Mouse (Mus musculus): ENCODE data around the gene Nenf. TPM values are rescaled to one million over a fixed set of nuclear protein-coding genes. Genes with fewer than 3 reads are reported as not detected.

Gene Nenf
- polyA plus RNA-seq, 1 experiment from 2014 or later = 157 TPM

- Histone ChIP-seq H3K4me1 (ENCODE audit: control insufficient read depth in 2 of 2, insufficient read depth in 2 of 2, low read length in 2 of 2) (peaks cover 33 to 39% of the 10 kb centered on the region in 2 experiments), H3K36me3 (ENCODE audit: control insufficient read depth, insufficient read depth, low read length) (no peaks in the 10 kb centered on the region), H3K4me3 (ENCODE audit: control insufficient read depth in 1 of 2, insufficient read depth in 1 of 2, low read depth in 1 of 2, low read length in 2 of 2) (no peak overlapping the region), H3K27me3 (ENCODE audit: control insufficient read depth, insufficient read depth, low read length) (no peaks in the 10 kb centered on the region), H3K9me3 (ENCODE audit: control insufficient read depth, low read length) (no peaks in the 10 kb centered on the region), H3K9ac (ENCODE audit: low read length) (0 out of 2 replicates have a peak overlapping the region, but pooled peaks have one; percentile 21), H3K27ac (replicated peaks in 1 of 2; ENCODE audit: control insufficient read depth in 1 of 2, insufficient read depth in 1 of 2, low read depth in 2 of 2, low read length in 2 of 2) (peak overlapping the region; percentile 3 to 61; a peak in 3 of 4 replicates), H3K4me2 (ENCODE audit: low read length) (0 out of 2 replicates have a peak overlapping the region, but pooled peaks have one; percentile 22)
- 19% methylated on average over 5 of the region's 5 CpGs for WGBS
- ATAC-seq (ENCODE audit: insufficient number of reproducible peaks, insufficient read depth, low FRiP score, low read depth) = peak; percentile 55
These were observed 21.5 kb downstream of the Nenf start for GRCm38 (mm10) chr1:191296445-191296844.

GRCm38 (mm10) chr1:191295784-191296183 is 22.2 kb downstream of the Nenf start:
- Histone ChIP-seq H3K27ac (replicated peaks in 1 of 2; ENCODE audit: control insufficient read depth in 1 of 2, insufficient read depth in 1 of 2, low read depth in 2 of 2, low read length in 2 of 2) (peak overlapping the region; percentile 3 to 61; a peak in 2 of 4 replicates), H3K4me3 (ENCODE audit: control insufficient read depth in 1 of 2, insufficient read depth in 1 of 2, low read depth in 1 of 2, low read length in 2 of 2) (no peak overlapping the region), H3K36me3 (ENCODE audit: control insufficient read depth, insufficient read depth, low read length) (no peaks in the 10 kb centered on the region), H3K4me2 (ENCODE audit: low read length) (no peak overlapping the region), H3K27me3 (ENCODE audit: control insufficient read depth, insufficient read depth, low read length) (no peaks in the 10 kb centered on the region), H3K9me3 (ENCODE audit: control insufficient read depth, low read length) (no peaks in the 10 kb centered on the region), H3K9ac (ENCODE audit: low read length) (no peak overlapping the region), H3K4me1 (ENCODE audit: control insufficient read depth in 2 of 2, insufficient read depth in 2 of 2, low read length in 2 of 2) (peaks cover 33 to 39% of the 10 kb centered on the region in 2 experiments)
- WGBS = 23% methylated on average over 3 of the region's 3 CpGs
- ATAC-seq (ENCODE audit: insufficient number of reproducible peaks, insufficient read depth, low FRiP score, low read depth) = no peak

DNA sequence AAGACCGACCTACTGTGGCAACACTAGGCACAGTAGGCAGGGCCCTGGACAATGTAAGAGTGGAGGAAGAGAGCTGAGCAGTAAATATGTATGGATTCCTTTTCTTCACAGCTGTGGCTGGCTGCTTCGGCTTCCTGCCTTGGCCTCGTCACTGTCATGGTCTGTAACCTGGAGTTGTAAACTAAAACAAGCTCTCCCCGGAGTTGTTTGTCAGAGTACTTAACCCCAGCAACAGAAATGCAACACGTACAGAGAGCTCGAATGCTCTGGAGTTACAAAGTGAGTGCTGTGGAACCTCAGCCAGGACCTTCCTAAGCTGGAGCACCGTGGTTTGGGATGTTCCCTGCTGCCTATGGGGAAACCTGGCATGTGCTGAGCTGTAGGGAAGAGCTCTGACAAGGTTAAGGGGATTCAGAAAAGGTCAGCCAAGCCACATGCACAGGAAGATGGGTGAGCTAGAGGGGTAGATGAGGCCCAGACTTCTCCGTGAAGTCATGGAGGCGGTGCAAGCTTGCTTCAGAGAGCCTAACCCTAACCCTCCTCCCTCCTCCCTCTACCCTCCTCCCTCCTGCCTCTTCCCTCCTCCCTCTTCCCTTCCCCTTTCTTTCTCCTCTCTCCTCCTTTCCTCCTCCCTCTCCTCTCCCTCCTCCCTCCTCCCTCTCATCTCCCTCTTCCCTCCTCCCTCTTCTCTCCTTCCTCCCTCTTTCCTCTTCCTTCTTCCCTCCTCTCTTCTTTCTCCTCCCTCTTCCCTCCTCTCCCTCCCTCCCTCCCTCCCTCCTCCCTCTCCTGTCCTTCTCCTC is 23.8 kb downstream of the Nenf start:
- no peaks in the 10 kb centered on the region for H3K27me3 ChIP-seq (ENCODE audit: control insufficient read depth, insufficient read depth, low read length)
- H3K36me3 ChIP-seq (ENCODE audit: control insufficient read depth, insufficient read depth, low read length) = no peaks in the 10 kb centered on the region
- H3K4me3 ChIP-seq (ENCODE audit: control insufficient read depth in 1 of 2, insufficient read depth in 1 of 2, low read depth in 1 of 2, low read length in 2 of 2) = no peak overlapping the region
- WGBS = 56% methylated on average over 9 of the region's 9 CpGs
- no peaks in the 10 kb centered on the region for H3K9me3 ChIP-seq (ENCODE audit: control insufficient read depth, low read length)
- H3K4me2 ChIP-seq (ENCODE audit: low read length) = no peak overlapping the region
- H3K27ac ChIP-seq (replicated peaks in 1 of 2; ENCODE audit: control insufficient read depth in 1 of 2, insufficient read depth in 1 of 2, low read depth in 2 of 2, low read length in 2 of 2) = no peak overlapping the region
- H3K4me1 ChIP-seq (ENCODE audit: control insufficient read depth in 2 of 2, insufficient read depth in 2 of 2, low read length in 2 of 2) = peaks cover 27 to 31% of the 10 kb centered on the region in 2 experiments
- no peak for ATAC-seq (ENCODE audit: insufficient number of reproducible peaks, insufficient read depth, low FRiP score, low read depth)
- H3K9ac ChIP-seq (ENCODE audit: low read length) = no peak overlapping the region

DNA sequence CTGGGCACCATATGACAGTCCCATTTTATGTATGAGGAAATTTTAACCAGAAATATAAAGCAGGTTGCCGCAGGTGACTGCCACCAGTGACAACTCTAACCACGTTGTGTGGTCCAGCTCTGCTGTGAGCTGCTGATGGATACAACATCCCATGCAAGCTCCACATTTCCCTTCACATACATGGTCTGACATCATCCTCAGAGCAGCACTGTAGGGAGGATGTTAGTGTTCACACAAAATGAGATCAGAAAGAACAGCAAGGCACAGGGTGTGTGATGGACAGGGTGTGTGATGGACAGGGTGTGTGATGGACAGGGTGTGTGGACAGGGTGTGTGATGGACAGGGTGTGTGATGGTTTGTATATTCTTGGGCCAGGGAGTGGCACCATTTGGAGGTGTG is 24.9 kb downstream of the Nenf start:
- peaks cover 18 to 23% of the 10 kb centered on the region in 2 experiments for H3K4me1 ChIP-seq (ENCODE audit: control insufficient read depth in 2 of 2, insufficient read depth in 2 of 2, low read length in 2 of 2)
- H3K9ac ChIP-seq (ENCODE audit: low read length) = no peak overlapping the region
- no peak overlapping the region for H3K4me3 ChIP-seq (ENCODE audit: control insufficient read depth in 1 of 2, insufficient read depth in 1 of 2, low read depth in 1 of 2, low read length in 2 of 2)
- no peak for ATAC-seq (ENCODE audit: insufficient number of reproducible peaks, insufficient read depth, low FRiP score, low read depth)
- no peaks in the 10 kb centered on the region for H3K36me3 ChIP-seq (ENCODE audit: control insufficient read depth, insufficient read depth, low read length)
- no peak overlapping the region for H3K4me2 ChIP-seq (ENCODE audit: low read length)
- H3K27me3 ChIP-seq (ENCODE audit: control insufficient read depth, insufficient read depth, low read length) = no peaks in the 10 kb centered on the region
- H3K9me3 ChIP-seq (ENCODE audit: control insufficient read depth, low read length) = no peaks in the 10 kb centered on the region
- 78% methylated on average over 2 of the region's 2 CpGs for WGBS
- H3K27ac ChIP-seq (replicated peaks in 1 of 2; ENCODE audit: control insufficient read depth in 1 of 2, insufficient read depth in 1 of 2, low read depth in 2 of 2, low read length in 2 of 2) = peak overlapping the region in 1 of 2 experiments; percentile 8; a peak in 1 of 4 replicates

DNA sequence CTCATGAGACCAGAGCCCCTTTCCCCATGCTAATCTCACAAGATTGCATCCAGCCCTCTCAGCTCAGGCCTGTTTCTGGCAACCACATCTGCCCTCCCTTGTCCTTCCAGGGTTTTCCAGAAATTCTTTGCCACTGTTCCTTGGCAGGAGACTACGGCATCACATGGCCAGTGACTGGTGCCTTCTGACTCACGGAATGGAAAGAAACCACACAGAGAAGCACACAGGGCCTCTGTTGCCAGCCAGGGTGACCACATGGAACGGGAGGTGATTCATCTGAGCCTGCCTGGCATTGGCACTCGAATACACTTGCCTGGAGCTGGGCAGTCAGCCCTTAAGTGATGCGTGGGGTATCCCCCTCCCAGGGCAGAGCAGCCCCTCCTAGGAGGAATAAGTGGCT is 25.6 kb downstream of the Nenf start:
- Histone ChIP-seq H3K4me3 (ENCODE audit: control insufficient read depth in 1 of 2, insufficient read depth in 1 of 2, low read depth in 1 of 2, low read length in 2 of 2) (no peak overlapping the region), H3K4me2 (ENCODE audit: low read length) (no peak overlapping the region), H3K9ac (ENCODE audit: low read length) (no peak overlapping the region), H3K4me1 (ENCODE audit: control insufficient read depth in 2 of 2, insufficient read depth in 2 of 2, low read length in 2 of 2) (peaks cover 18 to 23% of the 10 kb centered on the region in 2 experiments), H3K9me3 (ENCODE audit: control insufficient read depth, low read length) (no peaks in the 10 kb centered on the region), H3K27me3 (ENCODE audit: control insufficient read depth, insufficient read depth, low read length) (no peaks in the 10 kb centered on the region), H3K27ac (replicated peaks in 1 of 2; ENCODE audit: control insufficient read depth in 1 of 2, insufficient read depth in 1 of 2, low read depth in 2 of 2, low read length in 2 of 2) (peak overlapping the region in 1 of 2 experiments; percentile 8; a peak in 1 of 4 replicates), H3K36me3 (ENCODE audit: control insufficient read depth, insufficient read depth, low read length) (no peaks in the 10 kb centered on the region)
- 52% methylated on average over 5 of the region's 5 CpGs for WGBS
- no peak for ATAC-seq (ENCODE audit: insufficient number of reproducible peaks, insufficient read depth, low FRiP score, low read depth)

DNA sequence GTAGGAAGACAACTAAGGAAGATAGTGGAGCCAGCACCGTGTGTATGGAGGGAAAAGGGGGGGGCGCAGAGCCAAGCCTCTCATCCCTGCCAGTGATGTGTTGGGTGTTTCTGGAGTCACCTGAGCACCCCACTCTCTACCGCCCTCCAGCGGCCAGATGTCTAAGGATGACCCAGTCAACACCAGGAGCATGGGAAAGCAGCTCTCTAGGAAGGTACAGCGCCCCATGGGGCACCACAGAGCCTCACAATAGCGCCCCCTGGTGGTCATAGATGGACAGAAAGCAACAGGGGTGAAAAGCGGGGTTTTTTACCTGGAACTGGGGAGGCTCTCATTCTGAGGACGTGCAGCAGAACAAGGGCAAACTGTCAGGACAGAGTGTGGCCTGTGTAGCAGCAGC is 29.2 kb downstream of the Nenf start:
- 39% methylated on average over 8 of the region's 8 CpGs for WGBS
- no peaks in the 10 kb centered on the region for H3K27me3 ChIP-seq (ENCODE audit: control insufficient read depth, insufficient read depth, low read length)
- H3K9me3 ChIP-seq (ENCODE audit: control insufficient read depth, low read length) = no peaks in the 10 kb centered on the region
- peaks cover 5 to 6% of the 10 kb centered on the region in 2 experiments; a peak in 3 of 4 replicates for H3K4me1 ChIP-seq (ENCODE audit: control insufficient read depth in 2 of 2, insufficient read depth in 2 of 2, low read length in 2 of 2)
- no peak overlapping the region for H3K9ac ChIP-seq (ENCODE audit: low read length)
- H3K4me2 ChIP-seq (ENCODE audit: low read length) = no peak overlapping the region
- H3K27ac ChIP-seq (replicated peaks in 1 of 2; ENCODE audit: control insufficient read depth in 1 of 2, insufficient read depth in 1 of 2, low read depth in 2 of 2, low read length in 2 of 2) = no peak overlapping the region
- ATAC-seq (ENCODE audit: insufficient number of reproducible peaks, insufficient read depth, low FRiP score, low read depth) = no peak
- H3K36me3 ChIP-seq (ENCODE audit: control insufficient read depth, insufficient read depth, low read length) = no peaks in the 10 kb centered on the region
- no peak overlapping the region for H3K4me3 ChIP-seq (ENCODE audit: control insufficient read depth in 1 of 2, insufficient read depth in 1 of 2, low read depth in 1 of 2, low read length in 2 of 2)

DNA sequence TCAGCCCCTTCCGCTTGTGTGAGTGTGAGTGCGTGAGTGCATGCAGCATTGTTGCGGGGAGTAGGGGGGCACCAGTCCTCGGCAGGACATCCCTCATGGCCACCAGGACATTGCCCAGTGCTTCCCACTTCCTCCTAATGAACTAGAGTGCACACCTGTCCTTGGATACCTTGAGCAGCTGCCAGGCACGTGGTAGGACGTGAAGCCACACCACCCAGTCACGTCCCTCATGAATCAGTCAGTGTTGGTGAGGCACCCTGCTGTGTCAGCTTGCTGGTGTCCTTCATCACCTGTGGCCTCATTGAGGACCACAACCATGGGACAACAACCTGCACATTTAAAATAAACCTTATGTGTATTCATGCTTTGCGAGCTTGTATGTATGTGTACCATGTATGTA is 33.5 kb downstream of the Nenf start:
- Histone ChIP-seq H3K9me3 (ENCODE audit: control insufficient read depth, low read length) (no peaks in the 10 kb centered on the region), H3K4me1 (ENCODE audit: control insufficient read depth in 2 of 2, insufficient read depth in 2 of 2, low read length in 2 of 2) (no peaks in the 10 kb centered on the region; a peak in 1 of 4 replicates), H3K27ac (replicated peaks in 1 of 2; ENCODE audit: control insufficient read depth in 1 of 2, insufficient read depth in 1 of 2, low read depth in 2 of 2, low read length in 2 of 2) (no peak overlapping the region), H3K4me2 (ENCODE audit: low read length) (no peak overlapping the region), H3K36me3 (ENCODE audit: control insufficient read depth, insufficient read depth, low read length) (no peaks in the 10 kb centered on the region), H3K27me3 (ENCODE audit: control insufficient read depth, insufficient read depth, low read length) (no peaks in the 10 kb centered on the region), H3K9ac (ENCODE audit: low read length) (no peak overlapping the region), H3K4me3 (ENCODE audit: control insufficient read depth in 1 of 2, insufficient read depth in 1 of 2, low read depth in 1 of 2, low read length in 2 of 2) (no peak overlapping the region)
- 88% methylated on average over 8 of the region's 8 CpGs for WGBS
- ATAC-seq (ENCODE audit: insufficient number of reproducible peaks, insufficient read depth, low FRiP score, low read depth) = no peak

Measured in heart, embryonic 14.5 days (tissue).